Mouse (Mus musculus): Measurements from ENCODE around the gene Gm3460.
"Not testable (repeated sequence)": the region's sequence is repeated elsewhere in the genome, so short reads cannot be mapped to it uniquely, and the experiment has no call there.

DNA sequence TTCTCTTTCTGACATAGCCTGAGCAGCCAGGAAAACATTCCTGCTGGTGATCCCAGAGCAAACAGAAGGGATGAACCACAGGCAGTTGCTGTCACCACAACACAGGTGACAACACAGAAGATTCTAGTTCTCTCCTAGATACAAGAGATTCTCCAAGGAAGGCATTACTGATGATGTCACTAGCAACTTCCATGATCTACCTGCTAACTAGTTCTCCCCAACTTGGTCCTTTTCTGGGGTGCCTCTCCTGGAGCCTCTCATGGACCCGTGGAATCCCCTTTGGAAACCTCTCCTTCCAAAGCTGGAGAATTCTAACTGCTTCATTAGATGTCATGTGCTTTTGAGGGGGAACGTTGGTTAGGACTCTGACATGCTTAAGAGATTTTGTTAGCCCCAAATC lies at the start of gene Gm3460:
- not testable (repeated sequence) for TF ChIP-seq POLR2A (IDR thresholded peaks at IDR 0.05; ENCODE audit: borderline replicate concordance, extremely low read depth, low read depth, low read length); CTCF (IDR thresholded peaks at IDR 0.05; ENCODE audit: insufficient read depth, low read length)
